Mouse (Mus musculus): ENCODE data around the gene Spdye4c. TPM values are rescaled to one million over a fixed set of nuclear protein-coding genes. Genes with fewer than 3 reads are reported as not detected.

Gene Spdye4c
- not detected in 2 replicates for polyA plus RNA-seq (2015; fragmentation: Nextera tagmentation; extraction: Ambion mirVana)

DNA sequence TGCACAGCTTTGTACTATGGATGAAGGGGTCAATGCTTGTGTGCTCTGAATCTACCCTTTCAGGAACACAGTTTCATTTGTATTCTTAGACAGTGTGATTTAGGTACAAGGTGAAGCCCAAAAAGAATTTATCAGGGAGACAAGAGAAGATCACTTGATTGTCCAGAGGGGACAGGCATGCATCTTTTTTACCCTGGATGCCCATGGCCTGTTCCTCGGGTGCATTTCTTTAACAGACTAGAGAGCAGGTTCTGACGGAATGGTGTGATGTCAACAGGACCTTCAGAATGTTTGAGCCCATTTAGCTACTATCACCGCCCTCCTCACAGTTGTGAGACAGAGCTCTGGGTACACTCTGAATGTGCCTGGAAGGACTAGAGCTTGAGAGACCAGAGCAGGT, at the start of gene Spdye4c:
Spdye4c (plus strand) TSS at position 301 of the 400 bp plus-strand sequence.
- H3K27me3 ChIP-seq (ENCODE audit: control insufficient read depth, insufficient read depth, low read length): no peaks in the 10 kb centered on the region
- DNase-seq (ENCODE audit: low spot score): no peak
- WGBS: 84% methylated on average over 3 of the region's 3 CpGs
- no peaks in the 10 kb centered on the region for H3K9me3 ChIP-seq (ENCODE audit: control insufficient read depth, low read length)
- H3K4me3 ChIP-seq (ENCODE audit: low read depth, low read length): no peak within 1 kb of the TSS
- H3K36me3 ChIP-seq (ENCODE audit: control insufficient read depth, insufficient read depth, low read length): no peaks in the 10 kb centered on the region
- no peaks in the 10 kb centered on the region for H3K4me1 ChIP-seq (replicated peaks; ENCODE audit: control insufficient read depth, insufficient read depth)
- TF ChIP-seq CTCF (IDR thresholded peaks at IDR 0.05; ENCODE audit: low read depth) (no peak), EP300 (optimal IDR thresholded peaks at IDR 0.05) (no peak)
- H3K27ac ChIP-seq (replicated peaks): no peak within 1 kb of the TSS
- H3K9ac ChIP-seq (ENCODE audit: low read length): no peak within 1 kb of the TSS
- ATAC-seq (ENCODE audit: low FRiP score, low TSS enrichment): no peak
- H3K4me2 ChIP-seq (replicated peaks; ENCODE audit: low read depth): no peak within 1 kb of the TSS

DNA sequence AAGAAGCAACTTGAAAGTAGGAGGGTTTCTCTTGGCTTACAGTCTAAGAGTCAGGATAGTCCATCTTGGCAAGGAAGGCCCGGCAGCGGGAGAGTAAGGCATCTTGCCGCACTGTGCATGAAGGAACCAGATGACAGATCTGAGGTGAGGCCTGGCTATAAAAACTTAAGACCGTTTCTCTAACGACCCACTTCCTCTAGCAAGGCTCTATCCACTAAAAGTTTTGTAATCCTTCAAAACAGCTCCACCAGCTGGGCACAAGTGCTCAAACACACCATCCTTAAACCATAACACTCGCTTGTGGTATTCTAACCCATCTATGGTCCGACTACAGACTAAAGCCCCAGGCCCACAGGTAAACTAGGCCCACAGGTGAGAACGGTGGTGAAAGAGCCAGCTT, 47.5 kb upstream of the Spdye4c start:
- Histone ChIP-seq H3K9ac (ENCODE audit: low read length) (no peak overlapping the region), H3K4me1 (replicated peaks; ENCODE audit: control insufficient read depth, insufficient read depth) (no peaks in the 10 kb centered on the region; the same call in 1 of the 2 replicates), H3K27ac (replicated peaks) (no peak overlapping the region), H3K4me3 (ENCODE audit: low read depth, low read length) (no peak overlapping the region), H3K4me2 (replicated peaks; ENCODE audit: low read depth) (no peak overlapping the region), H3K27me3 (ENCODE audit: control insufficient read depth, insufficient read depth, low read length) (no peaks in the 10 kb centered on the region), H3K9me3 (ENCODE audit: control insufficient read depth, low read length) (no peaks in the 10 kb centered on the region), H3K36me3 (ENCODE audit: control insufficient read depth, insufficient read depth, low read length) (no peaks in the 10 kb centered on the region)
- ATAC-seq (ENCODE audit: low FRiP score, low TSS enrichment) (no peak), DNase-seq (ENCODE audit: low spot score) (no peak)
- TF ChIP-seq CTCF (IDR thresholded peaks at IDR 0.05; ENCODE audit: low read depth): 0 out of 2 replicates have a peak, but pooled peaks have one; percentile 22
- no peak for TF ChIP-seq EP300 (optimal IDR thresholded peaks at IDR 0.05)
- WGBS: 69% methylated on average over 8 of the region's 8 CpGs

DNA sequence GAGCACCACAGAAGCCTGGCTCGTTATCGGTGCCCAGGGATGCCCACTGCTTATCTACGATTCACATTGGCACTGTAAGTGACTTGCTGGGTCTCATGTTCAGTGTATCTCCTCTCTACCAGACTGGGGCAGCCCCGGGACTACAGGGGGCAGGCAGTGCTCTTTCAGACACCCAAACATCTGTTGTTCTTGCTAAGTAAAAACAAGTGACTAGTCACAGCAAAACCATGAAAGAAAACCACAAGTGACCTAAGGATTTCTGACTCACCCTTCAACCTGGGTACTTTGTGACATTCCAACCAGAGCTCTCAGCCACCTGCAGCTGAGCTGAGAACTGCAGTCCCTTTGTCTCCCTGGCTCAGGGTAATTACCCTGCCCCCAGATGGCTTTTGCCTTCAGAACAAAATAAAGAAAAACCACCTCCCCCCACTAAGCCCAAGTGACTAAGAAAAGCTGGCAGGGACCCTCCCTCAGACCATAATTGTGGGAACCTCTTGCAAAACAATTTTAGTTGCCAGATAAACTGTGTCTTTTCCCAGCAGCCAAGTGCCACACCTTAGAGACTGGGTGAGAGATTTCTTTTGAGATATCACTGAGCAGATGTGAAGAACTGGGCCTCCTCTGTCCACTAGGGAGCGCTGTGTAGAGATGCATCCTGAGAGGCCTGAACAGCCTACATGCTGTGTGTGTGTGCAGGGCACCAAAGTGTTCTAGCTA, 46.4 kb upstream of the Spdye4c start:
- 44% methylated on average over 5 of the region's 5 CpGs for WGBS
- Histone ChIP-seq H3K27me3 (ENCODE audit: control insufficient read depth, insufficient read depth, low read length) (no peaks in the 10 kb centered on the region), H3K9me3 (ENCODE audit: control insufficient read depth, low read length) (no peaks in the 10 kb centered on the region), H3K9ac (ENCODE audit: low read length) (no peak overlapping the region), H3K4me2 (replicated peaks; ENCODE audit: low read depth) (no peak overlapping the region), H3K36me3 (ENCODE audit: control insufficient read depth, insufficient read depth, low read length) (no peaks in the 10 kb centered on the region), H3K4me1 (replicated peaks; ENCODE audit: control insufficient read depth, insufficient read depth) (no peaks in the 10 kb centered on the region; the same call in 1 of the 2 replicates), H3K27ac (replicated peaks) (0 out of 2 replicates have a peak overlapping the region, but pooled peaks have one; percentile 49), H3K4me3 (ENCODE audit: low read depth, low read length) (no peak overlapping the region)
- ATAC-seq (ENCODE audit: low FRiP score, low TSS enrichment): no peak; the same call in 1 of the 2 replicates
- TF ChIP-seq EP300 (optimal IDR thresholded peaks at IDR 0.05) (no peak), CTCF (IDR thresholded peaks at IDR 0.05; ENCODE audit: low read depth) (peak; percentile 78)
- DNase-seq (ENCODE audit: low spot score): peak; percentile 46

DNA sequence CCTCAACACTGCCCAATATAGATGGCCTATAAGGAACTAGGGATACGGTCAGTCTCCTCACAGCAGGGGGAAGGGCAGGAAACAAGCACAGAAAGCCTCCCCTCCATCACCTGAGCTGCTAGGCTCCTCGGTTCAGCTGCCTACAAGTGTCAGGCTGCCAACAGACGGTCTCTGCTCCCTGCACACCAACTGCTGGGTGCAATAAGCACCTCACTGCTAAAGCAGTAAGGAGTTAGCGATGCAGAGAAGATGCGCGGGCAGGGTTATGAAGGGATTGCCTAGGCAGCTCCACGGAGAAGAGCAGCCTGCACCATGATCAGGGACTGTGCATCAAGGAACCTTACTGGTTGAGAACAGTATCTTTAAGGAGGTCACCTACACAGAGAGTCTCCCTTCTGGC, 45.6 kb upstream of the Spdye4c start:
- Histone ChIP-seq H3K9me3 (ENCODE audit: control insufficient read depth, low read length) (no peaks in the 10 kb centered on the region), H3K36me3 (ENCODE audit: control insufficient read depth, insufficient read depth, low read length) (no peaks in the 10 kb centered on the region), H3K4me2 (replicated peaks; ENCODE audit: low read depth) (no peak overlapping the region), H3K4me1 (replicated peaks; ENCODE audit: control insufficient read depth, insufficient read depth) (no peaks in the 10 kb centered on the region; the same call in 1 of the 2 replicates), H3K27me3 (ENCODE audit: control insufficient read depth, insufficient read depth, low read length) (no peaks in the 10 kb centered on the region), H3K4me3 (ENCODE audit: low read depth, low read length) (no peak overlapping the region), H3K27ac (replicated peaks) (no peak overlapping the region), H3K9ac (ENCODE audit: low read length) (no peak overlapping the region)
- DNase-seq (ENCODE audit: low spot score) (no peak), ATAC-seq (ENCODE audit: low FRiP score, low TSS enrichment) (no peak)
- no peak for TF ChIP-seq CTCF (IDR thresholded peaks at IDR 0.05; ENCODE audit: low read depth)
- no peak for TF ChIP-seq EP300 (optimal IDR thresholded peaks at IDR 0.05)
- WGBS: 82% methylated on average over 7 of the region's 7 CpGs

DNA sequence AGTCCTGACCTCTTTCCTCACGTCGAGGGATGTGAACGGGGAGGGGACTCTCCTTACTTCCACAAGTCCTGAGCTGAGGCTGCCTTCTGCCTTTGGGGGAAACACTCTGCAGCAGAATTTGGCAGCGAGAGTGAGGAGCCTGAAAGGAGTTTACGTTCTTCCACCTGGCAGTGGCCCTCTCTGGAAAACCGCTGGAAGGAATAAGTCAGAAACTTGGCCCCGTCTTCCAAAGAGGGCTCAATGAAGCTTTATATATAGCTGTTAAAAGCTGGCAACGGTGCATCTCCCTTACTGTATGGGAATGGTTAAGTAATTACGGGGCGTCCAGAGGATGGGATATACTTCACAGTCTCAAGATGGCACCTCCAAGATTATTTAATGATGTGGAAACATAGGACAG, 43.9 kb upstream of the Spdye4c start:
- no peak overlapping the region for H3K9ac ChIP-seq (ENCODE audit: low read length)
- H3K4me2 ChIP-seq (replicated peaks; ENCODE audit: low read depth): no peak overlapping the region
- no peaks in the 10 kb centered on the region for H3K9me3 ChIP-seq (ENCODE audit: control insufficient read depth, low read length)
- H3K27ac ChIP-seq (replicated peaks): no peak overlapping the region
- H3K4me1 ChIP-seq (replicated peaks; ENCODE audit: control insufficient read depth, insufficient read depth): no peaks in the 10 kb centered on the region; the same call in 1 of the 2 replicates
- WGBS: 39% methylated on average over 10 of the region's 10 CpGs
- no peaks in the 10 kb centered on the region for H3K27me3 ChIP-seq (ENCODE audit: control insufficient read depth, insufficient read depth, low read length)
- DNase-seq (ENCODE audit: low spot score): no peak
- H3K4me3 ChIP-seq (ENCODE audit: low read depth, low read length): no peak overlapping the region
- TF ChIP-seq CTCF (IDR thresholded peaks at IDR 0.05; ENCODE audit: low read depth) (no peak), EP300 (optimal IDR thresholded peaks at IDR 0.05) (no peak)
- no peaks in the 10 kb centered on the region for H3K36me3 ChIP-seq (ENCODE audit: control insufficient read depth, insufficient read depth, low read length)
- ATAC-seq (ENCODE audit: low FRiP score, low TSS enrichment): no peak

DNA sequence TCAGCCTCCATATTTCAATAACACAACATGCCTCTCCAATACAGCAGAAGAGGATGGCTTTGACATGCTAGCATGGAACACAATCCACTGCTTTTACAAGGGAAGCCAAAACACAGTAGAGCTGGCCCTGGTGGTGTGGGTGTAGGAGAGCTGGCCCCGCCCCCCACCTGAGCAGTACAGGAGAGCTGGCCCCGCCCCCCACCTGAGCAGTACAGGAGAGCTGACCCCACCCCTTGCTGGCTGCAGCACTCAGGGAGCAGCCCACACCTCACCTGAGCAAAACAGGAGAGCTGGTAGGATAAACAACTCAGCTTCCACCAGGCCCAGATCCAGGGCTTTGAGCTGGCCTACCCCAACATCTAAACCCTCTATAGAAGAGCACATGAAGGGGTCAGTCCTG, 42.7 kb upstream of the Spdye4c start:
- WGBS: 68% methylated on average over 2 of the region's 2 CpGs
- peak; percentile 77 for ATAC-seq (ENCODE audit: low FRiP score, low TSS enrichment)
- Histone ChIP-seq H3K4me2 (replicated peaks; ENCODE audit: low read depth) (no peak overlapping the region), H3K27me3 (ENCODE audit: control insufficient read depth, insufficient read depth, low read length) (no peaks in the 10 kb centered on the region), H3K9ac (ENCODE audit: low read length) (no peak overlapping the region), H3K4me1 (replicated peaks; ENCODE audit: control insufficient read depth, insufficient read depth) (no peaks in the 10 kb centered on the region; the same call in 1 of the 2 replicates), H3K9me3 (ENCODE audit: control insufficient read depth, low read length) (no peaks in the 10 kb centered on the region), H3K36me3 (ENCODE audit: control insufficient read depth, insufficient read depth, low read length) (no peaks in the 10 kb centered on the region), H3K4me3 (ENCODE audit: low read depth, low read length) (no peak overlapping the region), H3K27ac (replicated peaks) (no peak overlapping the region)
- DNase-seq (ENCODE audit: low spot score): peak; percentile 70
- TF ChIP-seq CTCF (IDR thresholded peaks at IDR 0.05; ENCODE audit: low read depth) (no peak), EP300 (optimal IDR thresholded peaks at IDR 0.05) (no peak)
